Mouse (Mus musculus): ENCODE measurements around the gene Wnt9a. TPM values are rescaled to one million over a fixed set of nuclear protein-coding genes. Genes with fewer than 3 reads are reported as not detected.
A peak's percentile ranks its signal among the peaks of the same experiment; 100 is the strongest.
"Not testable (repeated sequence)": the region's sequence is repeated elsewhere in the genome, so short reads cannot be mapped to it uniquely, and the experiment has no call there.

Wnt9a gene
- polyA plus RNA-seq, 1 experiment from 2014 or later, result 2.5 TPM

DNA sequence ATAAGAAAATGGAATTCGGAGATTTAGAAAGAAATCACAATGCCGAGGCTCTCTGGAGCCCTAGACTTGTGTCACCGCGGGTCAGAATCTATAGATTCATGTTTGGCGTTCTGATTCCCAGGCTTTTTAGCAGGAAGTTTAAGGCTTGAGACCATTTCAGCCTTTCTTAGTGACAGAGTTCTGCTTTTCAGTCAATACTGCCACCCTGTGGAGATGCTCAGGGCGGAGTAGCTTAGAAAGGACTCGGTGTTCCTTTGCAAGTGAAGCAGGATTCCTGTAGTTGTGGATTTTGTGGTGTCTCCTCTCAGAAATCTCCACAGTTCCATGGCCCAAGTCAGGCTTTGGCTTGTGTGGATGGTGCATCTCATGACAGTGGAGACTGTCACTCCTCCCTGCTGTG is 8.8 kb upstream of the Wnt9a start:
- Histone ChIP-seq H3K4me1 (replicated peaks; ENCODE audit: control insufficient read depth, insufficient read depth, low read length) (no peaks in the 10 kb centered on the region), H3K9ac (ENCODE audit: low read length) (no peak overlapping the region), H3K4me3 (ENCODE audit: low read depth, low read length) (no peak overlapping the region), H3K27me3 (replicated peaks; ENCODE audit: control insufficient read depth, insufficient read depth, low read length) (peaks cover 51% of the 10 kb centered on the region), H3K27ac (ENCODE audit: low read depth) (no peak overlapping the region), H3K36me3 (ENCODE audit: control insufficient read depth, insufficient read depth, low read length) (no peaks in the 10 kb centered on the region), H3K4me2 (ENCODE audit: low read length) (no peak overlapping the region), H3K9me3 (ENCODE audit: control insufficient read depth, low read length) (no peaks in the 10 kb centered on the region)
- DNase-seq (ENCODE audit: low spot score) (peak; percentile 75), ATAC-seq (replicated peaks; ENCODE audit: low FRiP score, low TSS enrichment, low read depth) (no peak)
- WGBS, result 17% methylated on average over 7 of the region's 7 CpGs

DNA sequence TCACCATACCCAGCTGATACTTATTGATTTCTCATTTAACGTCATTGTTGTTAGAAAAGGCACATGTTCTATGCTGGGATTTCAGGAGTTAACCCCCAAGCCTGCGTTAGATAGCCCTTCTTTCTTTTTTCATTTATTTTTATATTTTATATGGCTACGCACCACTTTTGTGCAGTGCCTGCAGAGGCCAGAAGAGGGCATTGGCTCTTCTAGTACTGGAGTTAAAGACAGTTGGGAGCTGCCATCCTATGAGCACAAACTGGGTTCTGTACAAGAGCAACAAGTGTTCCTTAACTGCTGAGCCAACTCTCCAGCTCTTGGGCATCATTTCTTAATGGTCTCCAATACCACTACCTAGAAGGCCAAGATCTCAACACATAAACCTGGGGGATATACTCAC is 6.5 kb upstream of the Wnt9a start:
- Histone ChIP-seq H3K27me3 (replicated peaks; ENCODE audit: control insufficient read depth, insufficient read depth, low read length) (peaks cover 53% of the 10 kb centered on the region), H3K4me3 (ENCODE audit: low read depth, low read length) (no peak overlapping the region), H3K4me1 (replicated peaks; ENCODE audit: control insufficient read depth, insufficient read depth, low read length) (no peaks in the 10 kb centered on the region), H3K9me3 (ENCODE audit: control insufficient read depth, low read length) (no peaks in the 10 kb centered on the region), H3K4me2 (ENCODE audit: low read length) (no peak overlapping the region), H3K36me3 (ENCODE audit: control insufficient read depth, insufficient read depth, low read length) (no peaks in the 10 kb centered on the region), H3K9ac (ENCODE audit: low read length) (no peak overlapping the region), H3K27ac (ENCODE audit: low read depth) (no peak overlapping the region)
- no peak for DNase-seq (ENCODE audit: low spot score)
- WGBS, result 15% methylated on average over 3 of the region's 3 CpGs
- ATAC-seq (replicated peaks; ENCODE audit: low FRiP score, low TSS enrichment, low read depth), result no peak

DNA sequence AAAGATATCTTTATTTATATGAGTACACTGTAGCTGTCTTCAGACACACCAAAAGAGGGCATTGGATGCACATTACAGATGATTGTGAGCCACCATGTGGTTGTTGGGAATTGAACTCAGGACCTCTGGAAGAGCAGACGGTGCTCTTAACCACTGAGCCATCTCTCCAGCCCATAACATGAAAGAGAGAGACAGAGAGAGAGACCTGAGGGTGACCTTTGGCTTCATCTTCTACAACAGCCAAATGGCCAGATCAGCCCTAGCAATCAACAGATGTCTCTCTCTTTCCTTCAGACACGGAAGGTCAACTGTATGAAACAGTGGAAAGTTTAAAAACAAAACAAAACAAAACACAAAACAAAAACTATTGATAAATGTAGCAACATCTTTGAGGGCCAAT is 5.7 kb upstream of the Wnt9a start:
- WGBS, result 62% methylated on average over 2 of the region's 2 CpGs
- not testable (repeated sequence) for H3K27ac ChIP-seq (ENCODE audit: low read depth); H3K9ac ChIP-seq (ENCODE audit: low read length); H3K4me2 ChIP-seq (ENCODE audit: low read length); H3K36me3 ChIP-seq (ENCODE audit: control insufficient read depth, insufficient read depth, low read length); H3K9me3 ChIP-seq (ENCODE audit: control insufficient read depth, low read length); H3K4me3 ChIP-seq (ENCODE audit: low read depth, low read length); H3K4me1 ChIP-seq (replicated peaks; ENCODE audit: control insufficient read depth, insufficient read depth, low read length); ATAC-seq (replicated peaks; ENCODE audit: low FRiP score, low TSS enrichment, low read depth); DNase-seq (ENCODE audit: low spot score)
- H3K27me3 ChIP-seq (replicated peaks; ENCODE audit: control insufficient read depth, insufficient read depth, low read length), result peaks cover 54% of the 10 kb centered on the region

DNA sequence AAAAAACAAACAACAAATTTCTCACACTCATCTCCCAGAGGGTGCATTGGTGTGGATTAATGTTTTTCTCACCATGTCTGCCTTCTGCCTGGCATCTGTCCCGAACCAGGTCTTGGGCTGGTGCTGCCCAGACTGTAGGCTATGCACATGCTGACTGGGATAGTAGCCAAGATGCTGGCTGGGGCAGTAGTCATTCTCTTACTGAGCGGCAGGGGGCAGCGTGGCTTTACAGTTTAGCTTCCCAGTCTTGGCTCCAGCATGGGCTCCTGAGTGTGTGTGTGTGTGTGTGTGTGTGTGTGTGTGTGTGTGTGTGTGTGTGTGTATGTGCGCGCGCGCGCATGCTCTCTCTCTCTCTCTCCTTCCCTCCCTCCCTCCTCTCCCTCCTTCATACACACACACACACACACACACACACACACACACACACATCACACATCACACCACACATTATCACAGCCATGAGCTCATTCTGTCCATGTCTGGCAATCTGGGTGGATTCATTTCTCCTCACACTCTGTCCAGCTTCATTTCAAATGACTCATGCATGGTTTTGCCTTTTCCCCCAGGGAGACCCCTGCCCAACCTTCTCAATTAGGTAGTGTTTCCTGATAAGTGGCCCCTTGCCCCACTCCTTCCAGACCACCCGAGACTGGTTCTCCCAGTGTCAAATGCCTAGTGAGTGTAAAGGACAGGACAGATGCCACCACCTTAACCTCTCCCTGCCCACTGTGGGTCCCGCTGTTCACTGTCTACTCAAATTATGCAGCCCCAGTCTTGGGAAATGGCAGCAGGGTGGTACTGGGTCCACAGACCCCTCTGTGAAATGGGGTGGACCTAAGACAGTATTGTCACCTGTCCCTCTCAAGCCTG is 3.8 kb upstream of the Wnt9a start:
- ATAC-seq (replicated peaks; ENCODE audit: low FRiP score, low TSS enrichment, low read depth) (no peak), DNase-seq (ENCODE audit: low spot score) (peak; percentile 89)
- Histone ChIP-seq H3K4me1 (replicated peaks; ENCODE audit: control insufficient read depth, insufficient read depth, low read length) (peaks cover 14% of the 10 kb centered on the region), H3K36me3 (ENCODE audit: control insufficient read depth, insufficient read depth, low read length) (no peaks in the 10 kb centered on the region), H3K4me3 (ENCODE audit: low read depth, low read length) (no peak overlapping the region), H3K4me2 (ENCODE audit: low read length) (no peak overlapping the region), H3K27ac (ENCODE audit: low read depth) (no peak overlapping the region), H3K9me3 (ENCODE audit: control insufficient read depth, low read length) (no peaks in the 10 kb centered on the region), H3K9ac (ENCODE audit: low read length) (no peak overlapping the region), H3K27me3 (replicated peaks; ENCODE audit: control insufficient read depth, insufficient read depth, low read length) (peaks cover 57% of the 10 kb centered on the region)
- 25% methylated on average over 10 of the region's 10 CpGs for WGBS

DNA sequence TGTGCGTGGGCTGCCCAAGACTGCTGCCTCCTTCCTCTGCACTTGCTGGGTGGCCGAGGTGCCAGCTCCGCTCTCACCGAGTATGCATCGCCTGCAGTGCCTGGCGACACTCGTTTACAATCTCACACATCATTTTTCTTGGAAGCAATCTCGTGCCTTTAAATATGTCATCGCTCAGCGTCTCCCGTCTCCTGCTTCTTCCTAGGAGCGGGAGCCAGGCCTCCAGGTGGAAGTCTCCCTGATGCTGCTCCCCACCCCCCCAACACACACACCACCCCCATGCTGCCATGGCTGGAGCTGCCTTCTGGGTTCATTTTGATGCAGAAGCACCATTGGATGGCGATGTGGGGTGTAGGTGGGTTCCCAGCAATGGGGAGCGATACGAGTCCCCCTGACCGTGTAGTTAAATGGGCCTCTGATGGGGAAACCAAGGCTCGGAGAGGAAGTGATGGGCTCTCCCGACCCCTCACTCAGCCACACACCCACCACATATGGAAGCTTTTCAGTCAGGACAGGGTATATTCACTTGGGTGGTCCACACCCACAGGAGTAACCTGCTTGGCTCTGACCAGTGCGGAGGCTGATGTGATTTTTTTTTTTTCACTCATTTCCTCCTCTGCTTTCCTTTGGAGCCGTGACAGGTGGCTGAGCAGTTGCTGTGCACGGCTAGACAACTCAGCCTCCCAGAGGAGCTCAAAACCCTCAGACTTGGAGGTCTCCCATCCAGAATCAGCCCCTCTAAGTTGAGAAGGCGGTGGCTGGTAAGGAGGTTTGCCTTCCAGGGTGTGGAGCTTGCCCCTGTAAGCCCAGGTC is 1.5 kb upstream of the Wnt9a start:
- no peak for ATAC-seq (replicated peaks; ENCODE audit: low FRiP score, low TSS enrichment, low read depth)
- 36% methylated on average over 22 of the region's 22 CpGs for WGBS

DNA sequence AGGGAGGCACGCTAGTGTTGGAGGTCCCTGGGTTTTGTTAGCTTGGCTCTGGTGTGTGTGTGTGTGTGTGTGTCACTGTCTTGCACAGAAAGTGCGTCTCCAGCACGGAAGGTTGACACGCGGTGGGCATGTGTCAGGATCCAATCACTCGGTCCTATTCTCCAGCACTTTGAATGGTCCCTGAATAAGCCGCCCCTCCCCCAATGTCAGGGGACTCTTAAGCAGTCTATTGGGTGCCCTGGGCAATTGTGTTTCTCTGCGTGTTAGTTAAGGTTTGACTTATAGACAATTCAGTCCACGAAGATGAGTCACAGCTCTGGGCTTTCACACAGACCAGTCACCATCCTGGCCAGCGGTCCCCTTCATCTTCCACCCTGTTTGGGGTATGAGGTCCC is 910 bp upstream of the Wnt9a start:
- ATAC-seq (replicated peaks; ENCODE audit: low FRiP score, low TSS enrichment, low read depth) (no peak), DNase-seq (ENCODE audit: low spot score) (no peak)
- no peaks in the 10 kb centered on the region for H3K36me3 ChIP-seq (ENCODE audit: control insufficient read depth, insufficient read depth, low read length)
- H3K4me2 ChIP-seq (ENCODE audit: low read length), result peak overlapping the region; percentile 66
- no peak overlapping the region for H3K9ac ChIP-seq (ENCODE audit: low read length)
- H3K4me3 ChIP-seq (ENCODE audit: low read depth, low read length), result peak overlapping the region; percentile 46; the same call in 1 of the 2 replicates
- H3K9me3 ChIP-seq (ENCODE audit: control insufficient read depth, low read length), result no peaks in the 10 kb centered on the region
- H3K27ac ChIP-seq (ENCODE audit: low read depth), result no peak overlapping the region
- peaks cover 32% of the 10 kb centered on the region for H3K4me1 ChIP-seq (replicated peaks; ENCODE audit: control insufficient read depth, insufficient read depth, low read length)
- peaks cover 48% of the 10 kb centered on the region for H3K27me3 ChIP-seq (replicated peaks; ENCODE audit: control insufficient read depth, insufficient read depth, low read length)
- WGBS, result 7% methylated on average over 10 of the region's 10 CpGs

More for the DNA sequence above, 1.5 kb upstream of the Wnt9a start:
- Histone ChIP-seq H3K36me3 (ENCODE audit: control insufficient read depth, insufficient read depth, low read length) (no peaks in the 10 kb centered on the region), H3K4me3 (ENCODE audit: low read depth, low read length) (no peak overlapping the region), H3K4me2 (ENCODE audit: low read length) (no peak overlapping the region), H3K4me1 (replicated peaks; ENCODE audit: control insufficient read depth, insufficient read depth, low read length) (peaks cover 29% of the 10 kb centered on the region), H3K9me3 (ENCODE audit: control insufficient read depth, low read length) (no peaks in the 10 kb centered on the region), H3K27me3 (replicated peaks; ENCODE audit: control insufficient read depth, insufficient read depth, low read length) (peaks cover 51% of the 10 kb centered on the region), H3K9ac (ENCODE audit: low read length) (no peak overlapping the region), H3K27ac (ENCODE audit: low read depth) (no peak overlapping the region)
- DNase-seq (ENCODE audit: low spot score), result no peak

DNA sequence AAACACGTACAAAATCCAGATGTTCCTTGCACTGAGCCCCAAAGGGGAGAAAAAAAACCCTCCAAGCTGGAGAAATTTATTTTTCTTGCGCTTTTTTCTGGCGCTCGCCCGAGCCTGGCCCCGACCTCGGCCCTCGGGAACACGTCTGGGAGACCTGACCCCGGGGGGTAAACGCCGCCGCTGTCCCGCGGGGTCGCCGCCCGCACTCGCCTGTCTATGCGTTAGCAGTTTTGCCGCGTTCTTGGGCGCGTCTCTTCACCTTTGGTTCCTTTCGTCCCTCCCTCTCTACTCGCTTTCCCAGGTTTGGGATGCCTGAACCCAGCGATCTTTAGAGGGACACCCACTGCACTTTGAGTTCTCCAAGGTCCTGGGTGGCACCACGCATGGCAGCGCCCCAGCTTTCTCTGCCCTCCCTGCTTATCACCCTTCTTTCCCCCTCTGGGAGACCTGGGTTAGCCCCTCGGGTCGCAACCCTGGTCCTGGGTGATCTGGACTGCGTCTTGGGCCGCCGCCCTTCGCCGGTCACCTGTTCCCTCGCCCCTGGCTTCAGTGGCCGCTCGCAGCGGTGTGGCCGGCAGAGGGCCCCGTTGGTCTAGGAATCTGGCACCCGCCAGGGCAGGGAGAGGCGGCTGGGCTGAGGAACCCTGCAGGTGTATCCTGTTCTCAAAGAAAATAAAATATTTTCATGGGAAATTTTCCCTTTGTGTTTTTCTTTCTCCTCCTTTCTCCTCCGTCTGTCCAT is 865 bp downstream of the Wnt9a start:
- Histone ChIP-seq H3K9ac (ENCODE audit: low read length) (peak overlapping the region; percentile 37), H3K27ac (ENCODE audit: low read depth) (no peak overlapping the region), H3K9me3 (ENCODE audit: control insufficient read depth, low read length) (no peaks in the 10 kb centered on the region), H3K4me3 (ENCODE audit: low read depth, low read length) (peak overlapping the region; percentile 46), H3K4me1 (replicated peaks; ENCODE audit: control insufficient read depth, insufficient read depth, low read length) (peaks cover 35% of the 10 kb centered on the region), H3K36me3 (ENCODE audit: control insufficient read depth, insufficient read depth, low read length) (no peaks in the 10 kb centered on the region), H3K4me2 (ENCODE audit: low read length) (peak overlapping the region; percentile 66), H3K27me3 (replicated peaks; ENCODE audit: control insufficient read depth, insufficient read depth, low read length) (peaks cover 46% of the 10 kb centered on the region)
- peak; percentile 90 for DNase-seq (ENCODE audit: low spot score)
- ATAC-seq (replicated peaks; ENCODE audit: low FRiP score, low TSS enrichment, low read depth), result peak; percentile 51; the same call in 1 of the 2 replicates
- under 1% methylated on average over 45 of the region's 45 CpGs for WGBS

DNA sequence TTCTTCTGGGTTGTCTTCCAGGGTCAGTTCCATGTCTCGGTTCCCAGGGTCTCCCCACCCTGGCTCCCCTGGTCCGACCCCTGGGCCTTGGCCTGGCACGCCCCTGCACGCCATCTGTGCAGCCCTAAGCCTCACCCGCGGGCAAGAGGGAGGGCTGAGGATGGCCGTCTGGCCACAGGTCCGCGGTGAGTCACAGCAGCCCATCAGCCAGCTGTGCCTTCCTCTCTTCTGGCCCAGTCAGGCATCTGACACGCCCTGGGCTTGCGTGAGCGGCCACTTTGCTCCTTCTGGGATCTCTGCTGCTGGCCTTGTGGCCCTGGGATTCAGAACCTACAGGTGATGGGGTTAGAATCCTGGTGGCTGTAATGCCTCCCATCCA is 1.4 kb downstream of the Wnt9a start:
- H3K4me3 ChIP-seq (ENCODE audit: low read depth, low read length), result peak overlapping the region; percentile 46; the same call in 1 of the 2 replicates
- WGBS, result 29% methylated on average over 12 of the region's 12 CpGs
- no peak for DNase-seq (ENCODE audit: low spot score)
- no peaks in the 10 kb centered on the region for H3K9me3 ChIP-seq (ENCODE audit: control insufficient read depth, low read length)
- H3K27ac ChIP-seq (ENCODE audit: low read depth), result no peak overlapping the region
- 0 out of 2 replicates have a peak, but pooled peaks have one; percentile 13 for ATAC-seq (replicated peaks; ENCODE audit: low FRiP score, low TSS enrichment, low read depth)
- H3K36me3 ChIP-seq (ENCODE audit: control insufficient read depth, insufficient read depth, low read length), result no peaks in the 10 kb centered on the region
- H3K4me2 ChIP-seq (ENCODE audit: low read length), result peak overlapping the region; percentile 66; the same call in 1 of the 2 replicates
- peaks cover 38% of the 10 kb centered on the region for H3K4me1 ChIP-seq (replicated peaks; ENCODE audit: control insufficient read depth, insufficient read depth, low read length)
- peaks cover 46% of the 10 kb centered on the region for H3K27me3 ChIP-seq (replicated peaks; ENCODE audit: control insufficient read depth, insufficient read depth, low read length)
- no peak overlapping the region for H3K9ac ChIP-seq (ENCODE audit: low read length)

Measured in intestine, embryonic 14.5 days (tissue).